Mouse (Mus musculus) mature B cell (primary cell): ENCODE data around the gene Wfdc6a.

Experiments
- in situ Hi-C: fragments of 300-500 bp; cut with MboI; formaldehyde crosslinking; loops from 2 replicates; pipeline ENCODE4 v1.14.3; 2019

Gene Wfdc6a

DNA sequence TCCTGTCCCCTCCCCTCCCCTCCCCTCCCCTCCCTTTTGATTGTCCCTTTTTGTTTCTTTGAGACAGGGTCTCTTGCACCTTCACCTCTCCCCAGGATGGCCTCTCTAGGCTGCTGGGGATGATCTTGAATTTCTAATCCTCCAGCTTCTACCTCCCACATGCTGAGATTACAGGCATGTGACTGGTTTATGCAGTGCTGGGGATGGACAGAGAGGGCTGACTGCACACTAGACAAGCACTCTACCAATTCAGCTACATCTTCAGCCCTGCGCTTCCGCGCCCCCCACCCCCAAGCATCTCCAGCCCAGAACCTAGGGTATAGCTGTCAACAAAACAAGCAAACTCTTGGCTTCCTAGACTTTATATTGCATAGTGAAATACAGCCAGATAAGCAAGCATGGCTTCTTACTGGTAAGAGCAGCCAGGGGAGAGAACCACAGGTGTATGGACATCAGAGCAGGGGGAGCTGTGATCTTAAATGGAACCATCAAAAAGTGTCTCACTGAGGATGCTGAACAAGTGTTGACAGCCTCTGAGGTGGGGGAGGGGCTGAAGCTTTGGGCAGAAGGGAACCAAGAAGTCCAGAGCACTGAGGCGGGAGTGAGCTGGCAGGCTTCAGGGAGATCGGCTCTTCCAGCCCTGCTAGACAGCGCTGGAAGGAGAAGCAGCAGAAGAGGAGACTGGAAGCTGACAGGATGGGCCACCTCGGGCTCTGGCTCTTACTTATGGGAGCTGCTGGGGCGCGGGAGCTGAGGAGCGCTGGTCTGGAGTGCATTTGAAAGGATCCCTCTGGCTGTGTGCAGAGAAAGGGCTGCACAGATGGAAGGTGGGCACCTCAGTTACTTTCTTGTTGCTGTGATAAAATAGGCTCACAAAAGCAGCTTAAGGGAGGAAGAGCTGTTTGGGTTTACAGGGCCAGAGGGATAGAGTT lies 35.0 kb downstream of the Wfdc6a start:
- in situ Hi-C loops, result no loop called here

DNA sequence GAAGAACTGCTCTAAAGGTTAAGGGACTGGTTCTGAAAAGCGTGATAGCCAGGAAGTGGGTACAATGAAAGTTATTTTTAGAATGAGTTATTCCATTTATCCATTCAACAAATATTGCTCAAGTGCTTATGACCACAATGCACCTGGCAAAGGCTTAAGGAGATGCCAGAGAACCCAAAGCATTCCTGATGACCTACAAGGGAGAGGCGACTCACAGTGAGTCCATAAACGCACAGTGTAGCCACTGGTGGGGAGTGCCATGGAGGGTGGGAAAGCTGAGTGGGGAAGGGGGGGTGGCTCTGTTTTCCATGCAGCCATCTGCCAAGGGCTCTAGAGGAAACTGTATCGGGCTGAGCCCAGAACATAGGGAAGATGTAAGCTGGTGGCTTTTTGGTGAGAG lies 35.9 kb downstream of the Wfdc6a start:
- in situ Hi-C loops, result no loop called here

DNA sequence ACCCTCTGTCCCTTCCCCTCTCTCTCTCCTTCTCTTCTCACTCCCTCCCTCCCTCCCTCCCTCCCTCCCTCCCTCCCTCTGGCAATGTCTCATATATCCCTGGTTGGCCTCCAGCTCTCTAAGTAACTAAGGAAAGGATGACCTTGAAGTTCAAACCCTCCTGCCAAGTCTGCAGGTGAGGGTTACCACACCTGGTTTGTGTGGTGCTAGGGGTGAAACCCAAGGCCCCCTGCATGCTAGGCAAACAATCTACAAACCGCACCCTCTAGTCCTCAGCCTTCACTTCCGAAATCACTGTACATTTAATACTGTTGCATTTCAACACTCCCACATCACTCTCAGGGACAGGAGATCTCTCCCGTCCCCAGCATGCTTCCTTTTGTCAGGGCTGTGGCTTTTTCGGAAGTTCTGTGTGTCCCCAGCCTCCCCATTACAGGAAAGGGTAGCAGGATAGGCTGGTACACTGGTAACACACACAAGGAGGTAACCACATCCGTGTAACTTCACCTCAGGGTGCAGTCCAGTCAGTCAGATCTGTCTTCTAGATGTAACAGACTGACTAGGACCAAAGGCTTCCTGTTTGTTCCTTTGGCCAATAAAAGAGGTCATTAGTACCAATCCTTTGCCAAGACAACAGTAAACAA lies 40.7 kb downstream of the Wfdc6a start:
- in situ Hi-C loops, result no loop called here

DNA sequence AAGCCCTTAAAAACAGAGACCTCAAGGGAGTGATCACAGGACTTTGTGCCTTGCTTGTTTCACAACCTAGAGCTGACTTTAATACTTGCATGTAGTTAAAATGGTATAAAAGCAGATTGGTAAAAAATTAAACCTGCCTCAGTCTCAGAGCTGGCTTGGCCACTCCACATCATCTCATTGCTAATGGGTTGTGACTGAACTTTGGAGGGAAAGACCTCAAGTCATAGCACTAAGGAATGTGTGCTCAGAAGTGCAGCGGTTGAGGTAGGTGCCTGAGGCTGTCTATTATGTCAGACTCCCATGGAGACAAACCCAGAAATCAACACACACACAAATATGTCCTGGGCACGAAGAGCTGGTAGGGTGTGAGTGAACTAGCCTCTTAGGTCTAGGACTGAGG lies 41.5 kb downstream of the Wfdc6a start:
- in situ Hi-C loops, result no loop called here

- in situ Hi-C loops, result no loop called here
Observed at GRCm38 (mm10) chr2:164542598-164542997, 42.6 kb downstream of the Wfdc6a start.

DNA sequence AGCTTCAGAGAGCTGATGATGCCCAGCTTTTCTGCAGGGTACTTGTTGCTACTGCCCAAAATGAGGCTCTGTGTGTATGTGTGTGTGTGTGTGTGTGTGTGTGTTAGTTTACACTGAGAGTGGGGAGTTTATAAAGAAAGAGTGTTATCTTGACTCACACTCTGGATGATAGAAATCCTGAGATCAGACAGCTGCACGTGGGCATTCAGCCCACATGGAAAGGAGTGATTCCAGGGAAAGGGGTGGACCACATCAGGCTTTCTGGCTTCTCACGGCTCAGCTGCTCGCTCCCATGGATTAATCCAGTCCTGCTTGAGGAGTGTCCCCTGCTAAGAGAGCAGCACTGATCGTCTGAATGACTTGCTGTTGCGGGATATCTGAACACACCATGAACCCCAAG lies 43.1 kb downstream of the Wfdc6a start:
- in situ Hi-C loops, result no loop called here

DNA sequence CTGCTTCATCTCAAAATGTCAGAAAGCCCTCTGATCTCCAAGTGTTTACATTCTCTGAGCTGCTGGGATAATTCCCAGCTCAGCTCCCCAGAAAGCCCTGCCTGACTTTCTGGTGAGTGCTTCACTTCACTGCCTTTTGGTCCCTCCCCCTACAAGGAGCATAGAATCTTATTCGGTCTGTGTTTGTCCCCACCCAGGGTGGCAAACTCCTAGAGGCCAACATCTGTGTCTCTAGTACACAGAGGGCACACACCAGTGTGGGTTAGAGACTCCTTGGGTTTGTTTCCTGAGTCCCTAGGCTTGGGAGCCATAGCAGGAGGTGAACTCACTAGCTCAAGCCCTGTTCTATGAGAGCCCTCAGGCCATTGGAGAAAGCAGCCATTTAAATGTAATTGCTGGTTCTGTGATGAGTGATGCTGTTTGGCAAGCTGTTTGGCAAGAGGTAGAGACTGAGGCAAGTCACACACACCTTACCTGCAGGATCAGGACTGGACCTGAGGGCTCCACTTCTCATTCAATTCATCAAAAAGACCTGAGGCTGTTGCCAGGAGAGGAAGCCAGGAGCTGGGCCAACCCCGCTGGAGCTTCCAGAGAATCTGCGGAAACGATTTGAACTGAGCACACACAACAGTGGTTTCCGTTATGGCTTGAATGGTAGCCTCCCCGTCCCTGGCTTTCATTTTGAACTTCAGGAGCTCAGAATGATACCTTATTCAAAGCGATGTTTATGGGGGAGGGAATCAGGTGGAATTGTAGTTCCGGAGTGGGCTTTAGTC lies 44.4 kb downstream of the Wfdc6a start:
- in situ Hi-C loops, result no loop called here

DNA sequence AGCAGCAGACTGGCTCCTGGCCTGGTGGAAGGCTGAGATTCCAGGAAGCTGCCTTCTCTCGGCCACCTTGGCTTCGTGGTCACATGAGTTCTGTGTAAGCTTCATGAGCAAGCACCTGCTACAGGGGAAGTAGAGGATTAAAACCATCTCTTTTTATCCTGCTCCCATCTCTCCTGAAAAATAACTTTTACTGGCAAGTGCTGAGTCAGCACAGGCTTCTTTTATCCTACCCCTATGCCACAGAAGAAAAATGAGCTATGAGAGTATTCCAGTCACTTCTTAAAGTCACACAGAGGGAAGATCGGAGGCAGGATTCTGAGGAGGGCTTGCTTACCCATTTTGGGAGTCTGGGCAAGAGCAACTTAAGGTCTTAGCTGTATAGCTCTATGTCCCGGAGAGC lies 48.2 kb downstream of the Wfdc6a start:
- in situ Hi-C loops, result no loop called here

GRCm38 (mm10) chr2:164534315-164534714 lies 50.9 kb downstream of the Wfdc6a start:
- in situ Hi-C loops, result no loop called here

DNA sequence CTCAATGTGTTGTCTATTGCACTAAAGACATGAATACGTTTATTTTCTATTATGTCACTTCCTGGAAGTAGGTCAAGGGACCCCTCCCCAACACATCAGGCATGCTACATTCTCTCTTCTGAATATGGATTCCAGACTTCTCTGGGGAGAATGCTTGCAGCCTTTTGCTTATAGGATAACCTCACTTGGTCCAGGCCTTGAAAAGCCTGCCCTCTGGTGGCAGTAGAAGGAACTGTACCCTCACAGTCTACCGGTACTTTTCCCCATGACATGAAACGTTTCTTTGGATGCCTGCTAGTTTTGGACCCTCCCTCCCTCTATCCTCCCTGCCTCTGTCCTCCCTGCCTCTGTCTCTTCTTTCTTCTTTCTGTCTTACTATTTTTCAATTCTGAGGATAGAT lies 54.1 kb downstream of the Wfdc6a start:
- in situ Hi-C loops, result no loop called here
